Mouse (Mus musculus) kidney, adult 2 months (tissue): ENCODE data around the gene Tbx1.

Source experiments
- CTCF ChIP-seq: fragments of 200-500 bp; conservative IDR thresholded peaks from 2 replicates; pipeline ENCODE4 v1.5.1; 2011; ENCODE audit warnings: low read depth, mild to moderate bottlenecking, control low read depth, low read length, moderate library complexity, mixed read lengths; ENCODE audit not compliant: insufficient read depth, insufficient read length
- POLR2A ChIP-seq: fragments of 200-500 bp; IDR thresholded peaks from one replicate; pipeline ENCODE4 v1.6.1; 2011; ENCODE audit warnings: low read depth, low read length, control low read depth

DNA sequence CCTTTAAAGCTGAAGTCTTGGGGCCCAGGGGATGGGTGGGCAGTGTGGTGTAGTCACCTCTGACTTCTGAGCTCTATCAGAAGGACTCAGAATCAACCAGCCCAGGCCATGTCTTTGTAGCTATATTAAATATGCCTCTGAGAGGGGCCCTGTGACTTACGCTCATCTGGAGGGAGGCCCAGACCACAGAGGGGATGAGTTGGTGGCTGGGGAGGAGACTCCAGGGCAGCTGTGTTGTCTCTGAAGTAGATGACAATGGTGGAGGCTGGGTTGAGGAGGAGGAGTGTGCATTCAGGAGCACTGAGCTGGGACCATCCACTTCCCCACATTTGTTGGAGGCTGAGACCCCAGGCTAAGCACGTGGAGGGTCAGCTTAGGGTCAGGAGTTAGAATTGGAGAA lies 27.8 kb upstream of the Tbx1 start:
- TF ChIP-seq CTCF: no peak
- TF ChIP-seq POLR2A: no peak
